Mouse (Mus musculus) heart, embryonic 15.5 days (tissue): ENCODE data around the gene Dram1. TPM values are rescaled to one million over a fixed set of nuclear protein-coding genes. Genes with fewer than 3 reads are reported as not detected.
A peak's percentile ranks its signal among the peaks of the same experiment; 100 is the strongest.

Source experiments
- ATAC-seq: fragments of 200-750 bp; cut with Nextera tagmentation; replicated peaks from 2 replicates; pipeline ENCODE4 v1.8.0; 2017; ENCODE audit warnings: low read depth, moderate TSS enrichment; ENCODE audit not compliant: insufficient number of reproducible peaks, insufficient read depth, low FRiP score
- H3K27ac ChIP-seq: fragments of 300-500 bp; sonication (generic); 2 replicates; pipeline ENCODE4 v1.5.1; 2015; ENCODE audit warnings: mild to moderate bottlenecking, inconsistent platforms
- H3K27me3 ChIP-seq: fragments of 300-500 bp; sonication (generic); 2 replicates; pipeline ENCODE4 v1.6.1; 2015; ENCODE audit warnings: inconsistent platforms
- H3K36me3 ChIP-seq: fragments of 300-500 bp; sonication (generic); 2 replicates; pipeline ENCODE4 v1.6.1; 2015; ENCODE audit warnings: mild to moderate bottlenecking, inconsistent platforms
- H3K4me1 ChIP-seq: fragments of 300-500 bp; sonication (generic); replicated peaks from 2 replicates; pipeline ENCODE4 v1.6.1; 2015; ENCODE audit warnings: inconsistent platforms
- H3K4me2 ChIP-seq: fragments of 300-500 bp; sonication (generic); 2 replicates; pipeline ENCODE4 v1.6.1; 2015; ENCODE audit warnings: inconsistent platforms, mild to moderate bottlenecking, moderate library complexity
- H3K4me3 ChIP-seq: fragments of 300-500 bp; sonication (generic); 2 replicates; pipeline ENCODE4 v1.5.1; 2015; ENCODE audit warnings: mild to moderate bottlenecking, inconsistent platforms
- H3K9ac ChIP-seq: fragments of 300-500 bp; sonication (generic); 2 replicates; pipeline ENCODE4 v1.6.1; 2015; ENCODE audit warnings: mild to moderate bottlenecking, inconsistent platforms
- H3K9me3 ChIP-seq: fragments of 300-500 bp; sonication (generic); replicated peaks from 2 replicates; pipeline ENCODE4 v1.6.1; 2016; ENCODE audit warnings: inconsistent platforms
- WGBS: fragments of 180-500 bp; shearing (Covaris S2); methylation state at CpG from one replicate; pipeline ENCODE4 v1.1.7; 2015; ENCODE audit warnings: mixed read lengths; 5-methylcytosine and 5-hydroxymethylcytosine counted together
- polyA plus RNA-seq: library from polyadenylated mRNA; unstranded; fragments of >200 nt; fragmentation: Nextera tagmentation; extraction: Ambion mirVana; gene quantifications from 2 replicates; pipeline ENCODE4 v1.2.1, GENCODE M21; 2015

Dram1 gene
- 3.2 and 5.9 TPM in 2 replicates for polyA plus RNA-seq

- H3K9me3 ChIP-seq, result no peaks in the 10 kb centered on the region
- H3K4me2 ChIP-seq, result peak within 1 kb of the TSS; percentile 96
- H3K36me3 ChIP-seq, result no peaks in the 10 kb centered on the region
- under 1% methylated on average over 71 of the region's 87 CpGs for WGBS
- H3K27me3 ChIP-seq, result 0 out of 2 replicates have a peak, but pooled peaks cover 5% of the 10 kb centered on the region
- H3K4me3 ChIP-seq, result peak within 1 kb of the TSS; percentile 88
- ATAC-seq, result peak; percentile 83
- H3K9ac ChIP-seq, result peak within 1 kb of the TSS; percentile 83
- peak within 1 kb of the TSS; percentile 76 for H3K27ac ChIP-seq
- H3K4me1 ChIP-seq, result peaks cover 35% of the 10 kb centered on the region
These were observed at the start of gene Dram1, which contains the start of gene Gnptab for GRCm38 (mm10) chr10:88379013-88379885. Gene Dram1, minus strand, starts transcription at chr10:88379080. Gene Gnptab, plus strand, starts transcription at chr10:88379132.

GRCm38 (mm10) chr10:88427998-88428397 lies 49.1 kb upstream of the Dram1 start:
- no peak for ATAC-seq

DNA sequence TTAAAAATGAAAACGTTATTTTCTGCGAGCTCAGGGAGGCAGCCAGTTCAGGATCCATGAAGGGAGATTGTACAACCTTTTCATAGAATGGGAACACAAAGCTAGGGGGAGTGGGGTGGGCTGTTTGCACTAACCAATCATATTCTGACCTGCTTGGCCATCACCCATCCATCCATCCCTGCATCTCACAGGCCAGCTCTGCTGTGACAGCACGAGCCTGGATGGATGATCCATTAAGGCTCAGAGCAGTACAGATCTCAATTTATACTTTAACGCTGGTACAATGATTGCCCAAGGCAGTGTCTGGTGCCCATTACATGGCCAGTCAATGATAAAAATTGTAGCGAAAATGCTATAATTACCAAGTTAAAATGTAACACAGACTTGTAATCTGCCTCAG lies 48.0 kb upstream of the Dram1 start:
- Histone ChIP-seq H3K4me3 (no peak overlapping the region), H3K36me3 (peaks cover 15% of the 10 kb centered on the region), H3K9ac (no peak overlapping the region), H3K9me3 (no peaks in the 10 kb centered on the region), H3K4me2 (no peak overlapping the region), H3K4me1 (peaks cover 3% of the 10 kb centered on the region; the same call in 1 of the 2 replicates), H3K27ac (no peak overlapping the region), H3K27me3 (no peaks in the 10 kb centered on the region)
- 48% methylated on average over 5 of the region's 5 CpGs for WGBS
- ATAC-seq, result no peak

More at GRCm38 (mm10) chr10:88427998-88428397, 49.1 kb upstream of the Dram1 start:
- Histone ChIP-seq H3K4me2 (no peak overlapping the region), H3K9me3 (no peaks in the 10 kb centered on the region), H3K36me3 (peaks cover 20% of the 10 kb centered on the region), H3K4me3 (no peak overlapping the region), H3K27me3 (no peaks in the 10 kb centered on the region), H3K9ac (no peak overlapping the region), H3K4me1 (no peaks in the 10 kb centered on the region), H3K27ac (no peak overlapping the region)
- 89% methylated on average over 6 of the region's 6 CpGs for WGBS

DNA sequence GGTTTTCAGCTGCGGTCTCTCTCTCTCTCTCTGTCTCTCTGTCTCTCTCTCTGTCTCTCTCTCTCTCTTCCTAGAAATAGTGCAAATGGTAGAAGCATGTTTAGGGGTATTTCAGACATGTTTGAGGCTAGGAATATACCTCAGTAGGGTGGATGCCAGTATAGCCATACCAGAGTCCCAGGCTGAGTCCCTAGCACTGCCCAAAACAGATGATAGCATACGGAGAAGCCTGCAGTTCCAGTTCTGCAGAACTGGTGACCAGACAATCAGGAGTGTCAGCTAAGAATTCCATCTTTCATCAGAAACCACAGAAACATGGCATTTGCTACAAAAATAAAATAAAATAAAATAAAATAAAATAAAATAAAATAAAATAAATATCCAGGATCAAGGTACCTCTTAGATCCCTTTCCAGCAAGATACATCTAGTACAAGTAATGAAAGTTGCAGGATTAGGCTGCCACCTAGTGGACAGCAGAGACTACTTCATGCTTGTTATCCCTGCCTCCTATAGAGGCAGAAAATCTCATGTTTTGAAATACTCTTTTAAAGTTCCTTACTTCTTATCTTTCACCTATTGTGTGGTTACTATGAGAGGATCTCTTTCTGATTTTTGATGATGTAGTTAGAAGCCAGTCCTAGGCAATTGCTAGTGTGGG lies 47.4 kb upstream of the Dram1 start:
- H3K4me3 ChIP-seq, result no peak overlapping the region
- ATAC-seq, result no peak
- H3K4me2 ChIP-seq, result no peak overlapping the region
- H3K27me3 ChIP-seq, result no peaks in the 10 kb centered on the region
- WGBS, result 93% methylated on average over 2 of the region's 2 CpGs
- H3K27ac ChIP-seq, result no peak overlapping the region
- H3K36me3 ChIP-seq, result peaks cover 15% of the 10 kb centered on the region
- H3K9ac ChIP-seq, result no peak overlapping the region
- peaks cover 6% of the 10 kb centered on the region; the same call in 1 of the 2 replicates for H3K4me1 ChIP-seq
- no peaks in the 10 kb centered on the region for H3K9me3 ChIP-seq

DNA sequence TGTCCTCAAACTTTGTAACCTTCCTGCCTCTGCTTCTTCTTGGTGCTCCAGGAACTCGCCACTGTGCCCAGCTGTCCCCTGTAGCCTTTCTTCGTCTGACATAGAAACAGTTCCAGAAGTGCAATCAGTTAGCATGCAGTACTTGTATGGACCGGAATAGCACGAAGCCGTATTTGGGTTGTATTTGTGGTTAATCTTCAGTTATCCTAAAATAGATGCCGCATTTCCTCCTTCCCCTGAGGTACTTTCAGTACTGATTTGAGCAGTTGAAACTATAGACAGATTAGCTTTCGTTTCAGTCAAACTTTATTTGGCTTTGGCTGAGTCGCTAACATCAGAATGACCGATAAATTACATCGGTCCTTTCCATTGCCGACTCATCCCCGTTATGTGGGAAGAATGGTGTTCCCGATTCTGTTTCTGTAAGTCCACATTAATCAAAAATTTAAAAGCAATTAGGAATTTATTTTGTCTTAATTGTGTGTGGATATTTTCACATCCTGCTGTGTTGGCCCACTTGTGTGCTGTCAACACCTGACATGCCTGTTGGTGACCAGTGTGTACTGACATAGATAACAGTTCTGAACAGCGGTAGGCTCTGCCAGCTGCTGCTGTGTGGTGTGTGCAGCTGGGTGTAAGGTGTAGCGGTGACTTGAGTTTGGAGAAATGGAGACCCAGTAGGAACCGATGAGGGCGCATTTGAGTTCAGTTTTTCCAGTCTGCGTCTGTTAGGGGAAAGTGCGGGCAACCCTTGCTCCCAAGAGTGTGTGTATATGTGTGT lies 42.0 kb upstream of the Dram1 start:
- Histone ChIP-seq H3K27ac (peak overlapping the region; percentile 47), H3K4me3 (no peak overlapping the region), H3K9ac (no peak overlapping the region), H3K9me3 (no peaks in the 10 kb centered on the region), H3K27me3 (no peaks in the 10 kb centered on the region), H3K36me3 (peaks cover 11% of the 10 kb centered on the region), H3K4me2 (no peak overlapping the region), H3K4me1 (peaks cover 14% of the 10 kb centered on the region; the same call in 1 of the 2 replicates)
- WGBS, result 69% methylated on average over 19 of the region's 19 CpGs
- ATAC-seq, result peak; percentile 70; the same call in 1 of the 2 replicates

DNA sequence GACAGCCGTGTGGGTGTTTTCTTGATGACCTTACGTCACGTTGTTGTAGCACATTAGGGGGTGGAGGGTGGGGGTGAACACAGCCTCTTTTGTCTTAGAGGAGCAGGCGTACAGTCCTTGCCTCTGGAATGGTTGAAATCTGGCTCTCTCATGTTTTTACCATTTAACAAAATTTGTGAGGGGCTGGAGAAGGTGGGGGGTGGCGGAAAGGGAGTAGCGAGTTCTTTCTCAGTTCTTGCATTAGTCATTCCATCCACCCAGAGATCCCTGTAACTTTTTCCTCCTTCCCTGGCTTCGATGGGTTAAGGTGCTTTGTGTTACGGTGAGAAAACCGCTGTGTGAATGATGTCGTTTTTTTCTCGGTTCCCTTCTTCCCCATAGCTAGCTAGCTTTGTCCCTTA lies 41.3 kb upstream of the Dram1 start:
- Histone ChIP-seq H3K27me3 (no peaks in the 10 kb centered on the region), H3K4me2 (no peak overlapping the region), H3K4me1 (peaks cover 14% of the 10 kb centered on the region; the same call in 1 of the 2 replicates), H3K9ac (no peak overlapping the region), H3K4me3 (no peak overlapping the region), H3K27ac (peak overlapping the region; percentile 47; the same call in 1 of the 2 replicates), H3K9me3 (no peaks in the 10 kb centered on the region), H3K36me3 (peaks cover 14% of the 10 kb centered on the region)
- 70% methylated on average over 11 of the region's 11 CpGs for WGBS
- no peak for ATAC-seq

GRCm38 (mm10) chr10:88417686-88418085 lies 38.8 kb upstream of the Dram1 start:
- ATAC-seq, result no peak
- Histone ChIP-seq H3K4me3 (no peak overlapping the region), H3K36me3 (peaks cover 17% of the 10 kb centered on the region), H3K9me3 (no peaks in the 10 kb centered on the region), H3K4me2 (no peak overlapping the region), H3K27me3 (no peaks in the 10 kb centered on the region), H3K9ac (no peak overlapping the region), H3K4me1 (peaks cover 12% of the 10 kb centered on the region; the same call in 1 of the 2 replicates), H3K27ac (no peak overlapping the region)
- 90% methylated on average over 5 of the region's 5 CpGs for WGBS

GRCm38 (mm10) chr10:88412290-88412995 lies 33.6 kb upstream of the Dram1 start:
- peaks cover 11% of the 10 kb centered on the region for H3K36me3 ChIP-seq
- 71% methylated on average over 17 of the region's 17 CpGs for WGBS
- H3K9me3 ChIP-seq, result no peaks in the 10 kb centered on the region
- ATAC-seq, result no peak
- H3K4me2 ChIP-seq, result no peak overlapping the region
- H3K4me1 ChIP-seq, result peaks cover 14% of the 10 kb centered on the region
- H3K4me3 ChIP-seq, result no peak overlapping the region
- H3K27ac ChIP-seq, result no peak overlapping the region
- H3K9ac ChIP-seq, result no peak overlapping the region
- H3K27me3 ChIP-seq, result no peaks in the 10 kb centered on the region

DNA sequence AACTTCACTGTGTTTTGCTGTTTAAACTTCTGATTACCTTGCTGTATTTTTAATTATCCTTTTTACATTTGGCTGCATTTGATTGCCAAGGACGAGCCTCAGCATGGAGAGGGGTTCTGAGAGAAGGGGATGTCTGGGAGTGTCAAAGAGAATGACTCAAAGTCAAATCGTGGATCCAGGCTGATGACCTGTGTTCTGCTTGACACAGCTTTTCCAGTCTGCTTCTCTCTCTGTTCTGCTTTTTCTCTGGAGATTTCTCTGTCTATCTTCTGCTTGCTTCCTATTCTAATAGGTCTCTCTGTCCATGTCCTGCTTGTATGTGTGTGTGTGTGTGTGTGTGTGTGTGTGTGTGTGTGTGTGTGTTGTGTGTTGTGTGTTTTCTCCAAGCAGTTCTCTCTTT lies 30.9 kb upstream of the Dram1 start:
- WGBS, result 67% methylated on average over 2 of the region's 2 CpGs
- ATAC-seq, result no peak

GRCm38 (mm10) chr10:88407875-88408631 lies 29.2 kb upstream of the Dram1 start:
- H3K27ac ChIP-seq, result no peak overlapping the region
- WGBS, result 71% methylated on average over 12 of the region's 12 CpGs
- no peak for ATAC-seq

More for the DNA sequence above, 30.9 kb upstream of the Dram1 start:
- Histone ChIP-seq H3K36me3 (no peaks in the 10 kb centered on the region), H3K27ac (no peak overlapping the region), H3K9ac (no peak overlapping the region), H3K4me3 (no peak overlapping the region), H3K27me3 (no peaks in the 10 kb centered on the region), H3K4me1 (peaks cover 20% of the 10 kb centered on the region), H3K9me3 (no peaks in the 10 kb centered on the region), H3K4me2 (no peak overlapping the region)

More at GRCm38 (mm10) chr10:88407875-88408631, 29.2 kb upstream of the Dram1 start:
- Histone ChIP-seq H3K9ac (no peak overlapping the region), H3K36me3 (no peaks in the 10 kb centered on the region), H3K4me2 (no peak overlapping the region), H3K4me3 (no peak overlapping the region), H3K9me3 (no peaks in the 10 kb centered on the region), H3K27me3 (no peaks in the 10 kb centered on the region), H3K4me1 (peaks cover 20% of the 10 kb centered on the region)
